In genomic region chr4:126278961-126279360, GRCm38 (mm10) we compare ENCODE assay signal across 19 mouse cellular contexts. TPM values are rescaled to one million over a fixed set of nuclear protein-coding genes. Genes with fewer than 3 reads are reported as not detected.
DNase-seq lines count a peak whose midpoint lies in the region; ATAC-seq lines count a peak whose summit lies in the region.
"Had no signal": no experiment of that assay in that cellular context is flagged by ENCODE, and none has a peak within 500 bp of the region (broad histone marks: within the 10 kb centered on the region; RNA-seq: fewer than 3 reads in every experiment).

No protein-coding gene starts in this region.

- H3K9me3 ChIP-seq in kidney, embryonic 15.5 days (replicated peaks), result no peaks in the 10 kb centered on the region
- H3K9me3 ChIP-seq in limb, embryonic 10.5 days (replicated peaks), result no peaks in the 10 kb centered on the region
- H3K9me3 ChIP-seq in neural tube, embryonic 15.5 days (replicated peaks), result no peaks in the 10 kb centered on the region
- H3K9me3 ChIP-seq: heart, embryonic 12.5 days had no signal

- peak; percentile 39 for DNase-seq in embryo, embryonic 11 days
- no peak for DNase-seq in embryo, embryonic 10.5 days (ENCODE audit: low spot score)
- no peak for DNase-seq in kidney, postnatal 36 days
- peak; percentile 59 for DNase-seq in limb, embryonic 10.5 days (ENCODE audit: low spot score)
- no peak for DNase-seq in right cerebral cortex, adult 2 months (ENCODE audit: low spot score in 2 of 2)
- DNase-seq in yolk sac, embryonic 10.5 days (ENCODE audit: low spot score), result no peak
- DNase-seq: adrenal gland, postnatal 10 days; cerebellum, adult 11 months; gastrocnemius, postnatal 36 days; liver; lung, adult 18-20 months; retina, postnatal 1 day; thymus, postnatal 36 days had no signal

- H3K36me3 ChIP-seq in kidney, embryonic 15.5 days, result peaks cover 16% of the 10 kb centered on the region
- peaks cover 23% of the 10 kb centered on the region for H3K36me3 ChIP-seq in limb, embryonic 10.5 days
- peaks cover 15% of the 10 kb centered on the region for H3K36me3 ChIP-seq in neural tube, embryonic 15.5 days

- H3K4me1 ChIP-seq in kidney, embryonic 15.5 days, result peaks cover 20% of the 10 kb centered on the region
- H3K4me1 ChIP-seq in limb, embryonic 10.5 days, result peaks cover 42% of the 10 kb centered on the region
- H3K4me1 ChIP-seq in neural tube, embryonic 15.5 days, result peaks cover 10% of the 10 kb centered on the region
- H3K4me1 ChIP-seq: heart, embryonic 12.5 days had no signal

- ATAC-seq in kidney, embryonic 15.5 days (replicated peaks; ENCODE audit: low FRiP score), result no peak
- no peak for ATAC-seq in neural tube, embryonic 15.5 days (ENCODE audit: low FRiP score)

- WGBS in kidney, embryonic 15.5 days, result 45% methylated on average over 9 of the region's 9 CpGs
- 49% methylated on average over 9 of the region's 9 CpGs for WGBS in limb, embryonic 10.5 days
- WGBS in neural tube, embryonic 15.5 days, result 45% methylated on average over 9 of the region's 9 CpGs

- 0 out of 2 replicates have a peak, but pooled peaks cover 6% of the 10 kb centered on the region for H3K27me3 ChIP-seq in kidney, embryonic 15.5 days
- peaks cover 11% of the 10 kb centered on the region for H3K27me3 ChIP-seq in limb, embryonic 10.5 days (ENCODE audit: low read depth, poor library complexity, severe bottlenecking)
- H3K27me3 ChIP-seq in neural tube, embryonic 15.5 days (replicated peaks), result peaks cover 6% of the 10 kb centered on the region

- H3K4me3 ChIP-seq in kidney, embryonic 15.5 days (replicated peaks), result no peak overlapping the region
- H3K4me3 ChIP-seq in limb, embryonic 10.5 days, result peak overlapping the region; percentile 23
- H3K4me3 ChIP-seq in neural tube, embryonic 15.5 days (replicated peaks), result no peak overlapping the region
- H3K4me3 ChIP-seq: erythroblast, embryonic 14.5 days; heart, embryonic 12.5 days; layer of hippocampus, adult 2 months had no signal

- 0 out of 2 replicates have a peak overlapping the region, but pooled peaks have one; percentile 32 for H3K27ac ChIP-seq in kidney, embryonic 15.5 days
- peak overlapping the region; percentile 79 for H3K27ac ChIP-seq in limb, embryonic 10.5 days
- H3K27ac ChIP-seq in neural tube, embryonic 15.5 days (replicated peaks), result peak overlapping the region; percentile 38; the same call in 1 of the 2 replicates
- H3K27ac ChIP-seq: kidney, postnatal 0 days; layer of hippocampus, adult 2 months had no signal

- no peak overlapping the region for H3K4me2 ChIP-seq in kidney, embryonic 15.5 days
- no peak overlapping the region for H3K4me2 ChIP-seq in neural tube, embryonic 15.5 days

- no peak overlapping the region for H3K9ac ChIP-seq in kidney, embryonic 15.5 days
- H3K9ac ChIP-seq in neural tube, embryonic 15.5 days (replicated peaks), result no peak overlapping the region
- H3K9ac ChIP-seq: heart, embryonic 12.5 days had no signal

RNA-seq across cellular contexts. Expression of gene Col8a2, which starts 7.6 kb away (rescaled TPM):
- 10.6 and 15.2 TPM in 2 replicates for polyA plus RNA-seq in kidney, embryonic 15.5 days (2015; fragmentation: Nextera tagmentation; extraction: Ambion mirVana)
- 0.65 and 1.4 TPM in 2 replicates for polyA plus RNA-seq in limb, embryonic 10.5 days (2016; fragmentation: Nextera tagmentation; extraction: Ambion mirVana)
- polyA plus RNA-seq in neural tube, embryonic 15.5 days (2015; fragmentation: Nextera tagmentation; extraction: Ambion mirVana), result 7.4 and 9.8 TPM in 2 replicates
- polyA plus RNA-seq: erythroblast, embryonic 14.5 days had no signal

RNA-seq across cellular contexts. Expression of gene Trappc3, which starts 16.8 kb away (rescaled TPM):
- polyA plus RNA-seq in kidney, embryonic 15.5 days (2015; fragmentation: Nextera tagmentation; extraction: Ambion mirVana), result 106 and 111 TPM in 2 replicates
- polyA plus RNA-seq in limb, embryonic 10.5 days (2016; fragmentation: Nextera tagmentation; extraction: Ambion mirVana), result 83.1 and 95.3 TPM in 2 replicates
- polyA plus RNA-seq in neural tube, embryonic 15.5 days (2015; fragmentation: Nextera tagmentation; extraction: Ambion mirVana), result 175 and 188 TPM in 2 replicates

RNA-seq across cellular contexts. Expression of gene Map7d1, which starts 22.8 kb away (rescaled TPM):
- 39.6 and 40.7 TPM in 2 replicates for polyA plus RNA-seq in kidney, embryonic 15.5 days (2015; fragmentation: Nextera tagmentation; extraction: Ambion mirVana)
- 56.2 and 63.2 TPM in 2 replicates for polyA plus RNA-seq in limb, embryonic 10.5 days (2016; fragmentation: Nextera tagmentation; extraction: Ambion mirVana)
- 65.4 and 79.7 TPM in 2 replicates for polyA plus RNA-seq in neural tube, embryonic 15.5 days (2015; fragmentation: Nextera tagmentation; extraction: Ambion mirVana)

RNA-seq across cellular contexts. Expression of gene Adprhl2, which starts 42.5 kb away (rescaled TPM):
- 74.4 and 81.1 TPM in 2 replicates for polyA plus RNA-seq in kidney, embryonic 15.5 days (2015; fragmentation: Nextera tagmentation; extraction: Ambion mirVana)
- 95.1 and 97.5 TPM in 2 replicates for polyA plus RNA-seq in limb, embryonic 10.5 days (2016; fragmentation: Nextera tagmentation; extraction: Ambion mirVana)
- polyA plus RNA-seq in neural tube, embryonic 15.5 days (2015; fragmentation: Nextera tagmentation; extraction: Ambion mirVana), result 75.5 and 79.8 TPM in 2 replicates

RNA-seq across cellular contexts. Expression of gene Tekt2, which starts 46.5 kb away (rescaled TPM):
- 4.7 and 4.9 TPM in 2 replicates for polyA plus RNA-seq in kidney, embryonic 15.5 days (2015; fragmentation: Nextera tagmentation; extraction: Ambion mirVana)
- 0.35 and 0.98 TPM in 2 replicates for polyA plus RNA-seq in limb, embryonic 10.5 days (2016; fragmentation: Nextera tagmentation; extraction: Ambion mirVana)
- polyA plus RNA-seq in neural tube, embryonic 15.5 days (2015; fragmentation: Nextera tagmentation; extraction: Ambion mirVana), result 8.3 and 9.2 TPM in 2 replicates
- polyA plus RNA-seq: erythroblast, embryonic 14.5 days had no signal

Comparison
In these comparisons a context has a peak if more than half of its experiments do, and no peak if none do; other contexts are left out.
1. DNase-seq: peak in embryo, embryonic 11 days (single experiment) and limb, embryonic 10.5 days (single experiment); none in embryo, embryonic 10.5 days (single experiment), kidney, postnatal 36 days (0 of 2), right cerebral cortex, adult 2 months (0 of 2) and yolk sac, embryonic 10.5 days (single experiment).
2. Peak in every context shown above with its lines, with median percentiles within 50 percentile points of each other: H3K27ac ChIP-seq.